Mouse (Mus musculus): ENCODE measurements around the gene Casc3. TPM values are rescaled to one million over a fixed set of nuclear protein-coding genes. Genes with fewer than 3 reads are reported as not detected.

The Casc3 gene
- 10 to 100 TPM; 56.7 to 59.7 TPM for total RNA-seq (2021)
- long read RNA-seq, experiment 1, transcript Casc3-204 (14 exons, 3,741 nt), result major isoform, 33 of 55 reads
- long read RNA-seq, experiment 1, partial matches to known transcripts, result 10 of 55 reads
- long read RNA-seq, experiment 1, other reads (novel, unspliced or antisense), result 11 of 55 reads
- long read RNA-seq, experiment 2, transcript Casc3-204 (14 exons, 3,741 nt), result major isoform, 37 of 65 reads
- long read RNA-seq, experiment 2, partial matches to known transcripts, result 11 of 65 reads
- long read RNA-seq, experiment 2, other reads (novel, unspliced or antisense), result 16 of 65 reads

DNA sequence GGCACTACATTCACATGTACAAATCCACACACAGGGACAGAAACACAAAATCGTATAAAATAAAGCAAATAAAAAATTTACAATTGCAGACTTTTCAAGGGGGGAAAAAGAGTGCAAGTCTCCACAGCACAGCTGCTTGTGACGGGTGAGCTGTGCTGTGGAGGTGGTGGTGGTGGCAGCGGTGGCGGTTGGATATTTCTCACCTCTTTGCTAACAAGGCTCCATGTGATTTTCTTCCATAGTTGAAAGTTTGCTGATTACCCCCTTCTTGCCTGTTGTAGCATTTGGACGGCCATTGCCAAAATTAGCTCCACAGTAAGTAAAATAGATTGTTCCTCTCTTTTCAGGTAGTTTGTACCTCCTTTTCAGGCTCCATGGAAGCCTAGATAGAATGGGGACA, at the start of gene Casc3:
Gene Casc3, plus strand, starts transcription at position 301 of the 400 bp plus-strand sequence.
- DNase-seq (ENCODE audit: low spot score in 2 of 2), result no peak

DNA sequence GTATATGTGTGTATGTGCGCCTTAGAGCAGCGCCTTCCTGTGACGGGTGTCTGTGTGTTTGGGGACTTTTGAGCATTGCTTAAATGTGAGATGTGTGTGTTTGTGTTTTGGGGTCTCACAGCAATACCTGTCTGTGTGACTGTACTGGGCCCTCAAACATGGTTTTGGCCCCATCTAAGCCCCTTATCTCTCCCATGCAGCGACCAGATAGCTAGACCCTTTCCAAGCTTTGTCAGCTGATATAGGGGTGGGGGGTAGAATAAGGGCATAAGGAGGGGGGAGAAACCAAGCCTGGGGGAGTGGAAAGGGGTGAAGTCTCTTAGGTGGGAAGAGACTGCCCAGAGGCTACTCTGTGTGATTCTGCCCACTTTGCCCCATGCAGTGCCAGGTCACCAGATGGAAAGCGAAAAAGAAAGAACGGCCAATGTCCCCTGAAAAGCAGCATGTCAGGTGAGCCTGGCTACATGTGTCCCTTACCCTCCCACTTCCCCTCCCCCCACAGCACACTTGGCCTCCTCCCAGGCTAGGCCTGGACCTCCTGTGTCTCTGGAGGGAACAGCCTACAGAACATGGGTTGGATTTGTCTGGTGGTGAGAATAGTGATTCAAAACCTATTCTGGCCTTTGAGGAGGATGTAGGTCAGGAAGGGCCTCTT, 48.9 kb upstream of the Casc3 start:
- DNase-seq (ENCODE audit: low spot score in 2 of 2), result no peak

DNA sequence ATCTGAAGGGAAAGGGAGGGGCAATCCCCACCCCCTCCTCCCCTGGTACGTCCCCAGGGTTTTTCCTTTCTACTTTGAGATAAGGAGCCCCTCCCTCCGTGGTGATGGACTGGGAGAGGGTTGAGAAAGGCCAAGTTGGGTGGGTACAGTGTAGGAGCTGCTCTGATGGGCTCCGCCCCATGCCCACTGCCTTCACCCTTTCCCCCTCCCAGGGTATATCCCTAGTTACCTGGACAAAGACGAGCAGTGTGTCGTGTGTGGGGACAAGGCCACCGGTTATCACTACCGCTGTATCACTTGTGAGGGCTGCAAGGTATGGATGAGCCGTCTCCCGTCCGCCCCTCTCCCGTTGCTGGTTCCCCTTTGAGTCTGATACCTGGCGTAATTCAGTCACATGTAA, 48.0 kb upstream of the Casc3 start:
- DNase-seq (ENCODE audit: low spot score in 2 of 2), result no peak

DNA sequence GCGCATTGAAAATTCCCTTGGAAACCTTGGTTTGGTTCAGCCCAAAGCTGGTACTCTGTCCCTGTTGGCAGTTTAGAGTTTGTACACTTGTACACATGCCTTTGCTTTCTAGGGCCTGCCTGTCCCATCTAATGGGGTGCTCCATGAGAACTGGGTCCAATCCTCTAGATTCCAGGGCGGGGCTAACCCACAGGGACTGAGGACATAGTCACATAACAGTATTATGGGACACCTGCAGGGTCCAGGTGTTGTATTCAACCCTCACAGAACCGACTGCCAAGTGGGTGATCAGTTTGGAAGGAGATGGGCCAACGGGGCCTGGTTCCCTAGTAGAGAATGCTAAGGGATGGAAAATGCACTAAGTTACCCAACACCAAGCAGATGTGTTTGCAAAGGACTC, 42.8 kb upstream of the Casc3 start:
- DNase-seq (ENCODE audit: low spot score in 2 of 2), result no peak

DNA sequence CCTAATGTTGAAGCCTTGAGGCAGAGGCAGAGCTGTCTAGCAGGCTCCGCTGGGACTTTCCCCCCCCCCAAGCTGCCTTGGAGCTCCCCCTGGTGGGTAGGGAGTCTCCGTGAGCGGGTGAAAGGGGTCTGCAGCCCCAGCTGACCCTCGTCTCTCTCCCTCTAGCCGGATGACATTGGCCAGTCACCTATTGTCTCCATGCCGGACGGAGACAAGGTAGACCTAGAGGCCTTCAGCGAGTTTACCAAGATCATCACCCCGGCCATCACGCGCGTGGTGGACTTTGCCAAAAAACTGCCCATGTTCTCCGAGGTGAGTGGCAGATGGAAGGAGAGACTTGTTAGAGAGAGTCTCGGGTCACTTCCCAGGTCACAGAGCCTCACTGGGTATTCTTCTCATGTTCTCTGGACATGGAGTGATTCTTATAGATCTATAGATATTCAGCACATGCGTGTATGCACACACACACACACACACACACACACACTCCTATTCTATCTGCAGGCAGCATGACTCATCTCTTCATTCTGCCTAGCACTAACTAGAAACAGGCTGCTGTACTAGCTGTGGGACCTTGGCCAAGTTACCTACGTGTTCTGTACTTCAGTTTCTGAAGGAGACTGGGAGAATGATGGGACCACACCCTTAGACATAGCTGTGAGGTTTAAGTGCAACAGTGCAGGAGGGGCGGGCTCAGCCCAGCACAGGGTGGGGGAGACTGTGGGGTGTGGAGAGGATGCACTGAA, 41.8 kb upstream of the Casc3 start:
- no peak for DNase-seq (ENCODE audit: low spot score in 2 of 2)

DNA sequence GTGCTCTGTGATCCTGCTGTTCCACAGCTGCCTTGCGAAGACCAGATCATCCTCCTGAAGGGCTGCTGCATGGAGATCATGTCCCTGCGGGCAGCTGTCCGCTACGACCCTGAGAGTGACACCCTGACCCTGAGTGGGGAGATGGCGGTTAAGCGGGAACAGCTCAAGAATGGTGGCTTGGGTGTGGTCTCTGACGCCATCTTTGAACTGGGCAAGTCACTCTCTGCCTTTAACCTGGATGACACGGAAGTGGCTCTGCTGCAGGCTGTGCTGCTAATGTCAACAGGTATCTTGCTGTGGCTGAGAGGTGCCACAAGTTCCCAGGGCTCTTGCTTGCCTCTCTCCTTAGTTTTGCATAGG, 41.2 kb upstream of the Casc3 start:
- no peak for DNase-seq (ENCODE audit: low spot score in 2 of 2)

DNA sequence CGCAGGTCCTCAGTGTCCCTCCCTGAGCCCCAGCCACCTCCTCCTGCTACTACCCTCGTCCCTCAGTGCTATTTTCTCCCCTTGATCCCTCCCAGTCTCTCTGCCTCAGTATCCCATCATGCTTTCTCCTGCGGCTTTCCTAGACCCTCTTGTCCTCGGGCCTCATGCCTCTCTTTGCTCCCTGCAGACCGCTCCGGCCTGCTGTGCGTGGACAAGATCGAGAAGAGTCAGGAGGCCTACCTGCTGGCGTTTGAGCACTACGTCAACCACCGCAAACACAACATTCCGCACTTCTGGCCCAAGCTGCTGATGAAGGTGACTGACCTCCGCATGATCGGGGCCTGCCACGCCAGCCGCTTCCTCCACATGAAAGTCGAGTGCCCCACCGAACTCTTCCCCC, 40.6 kb upstream of the Casc3 start:
- no peak for DNase-seq (ENCODE audit: low spot score in 2 of 2)

DNA sequence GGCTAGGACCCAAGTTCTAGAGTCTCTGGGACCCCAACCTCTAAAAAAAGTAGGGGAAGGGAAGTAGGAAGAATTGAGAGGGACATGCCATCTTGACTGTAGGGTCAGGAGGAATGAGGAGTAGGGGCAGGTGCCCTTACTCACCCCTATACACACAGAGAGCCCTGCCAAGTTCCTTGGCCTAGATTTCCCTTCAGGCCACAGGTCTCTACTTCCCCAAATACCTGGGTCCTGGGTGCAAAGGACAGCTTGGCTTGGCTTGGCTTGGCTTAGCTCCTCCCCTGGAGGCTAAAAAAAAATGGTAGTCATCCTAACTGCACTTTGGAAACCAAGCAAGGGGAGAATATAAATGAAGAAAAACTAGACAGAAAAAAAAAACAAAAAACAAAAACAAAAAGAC, 40.0 kb upstream of the Casc3 start:
- no peak for DNase-seq (ENCODE audit: low spot score in 2 of 2)

DNA sequence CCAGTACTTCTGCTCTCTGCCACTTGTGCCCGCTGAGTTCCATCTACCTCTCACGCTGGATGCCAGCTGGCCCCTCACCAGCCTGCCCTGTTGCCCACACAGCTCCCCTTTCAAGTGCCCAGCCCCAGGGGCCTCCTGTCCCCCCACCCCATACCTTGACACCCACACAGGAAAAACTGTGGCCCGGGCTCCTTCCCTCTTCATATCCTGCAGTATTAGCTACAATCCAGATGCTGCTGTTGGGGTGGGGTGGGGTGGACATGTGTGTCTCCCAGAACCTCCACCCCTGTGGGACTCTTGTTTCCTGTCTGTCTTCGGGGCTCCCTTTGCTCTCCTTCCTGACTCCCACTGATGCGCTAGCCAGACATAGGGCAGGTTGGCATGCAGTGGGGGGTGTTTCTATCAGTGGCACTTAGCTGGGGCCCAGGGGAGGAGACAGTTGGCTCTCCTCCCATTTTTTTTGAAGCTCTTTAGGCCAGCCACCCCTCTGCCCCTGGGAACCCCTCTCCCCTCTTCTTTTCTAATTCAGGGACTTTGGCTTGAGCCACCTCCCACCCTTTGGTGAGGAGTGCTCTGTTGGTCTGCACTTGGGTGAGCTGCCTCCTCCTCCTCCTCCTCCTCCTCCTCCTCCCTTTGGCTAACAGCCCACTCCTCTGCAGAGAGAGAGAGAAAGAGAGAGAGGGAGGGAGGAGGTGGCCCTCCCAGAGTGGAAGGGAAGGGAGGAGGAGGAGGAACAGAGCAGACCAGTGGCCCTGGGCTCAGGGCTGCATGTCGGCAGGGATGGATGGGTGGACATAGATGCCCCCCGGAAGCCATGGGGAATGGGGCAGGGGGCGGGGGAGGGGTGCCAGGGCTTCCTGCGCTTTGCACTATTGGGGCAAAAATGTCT, 39.0 kb upstream of the Casc3 start:
- no peak for DNase-seq (ENCODE audit: low spot score in 2 of 2)

DNA sequence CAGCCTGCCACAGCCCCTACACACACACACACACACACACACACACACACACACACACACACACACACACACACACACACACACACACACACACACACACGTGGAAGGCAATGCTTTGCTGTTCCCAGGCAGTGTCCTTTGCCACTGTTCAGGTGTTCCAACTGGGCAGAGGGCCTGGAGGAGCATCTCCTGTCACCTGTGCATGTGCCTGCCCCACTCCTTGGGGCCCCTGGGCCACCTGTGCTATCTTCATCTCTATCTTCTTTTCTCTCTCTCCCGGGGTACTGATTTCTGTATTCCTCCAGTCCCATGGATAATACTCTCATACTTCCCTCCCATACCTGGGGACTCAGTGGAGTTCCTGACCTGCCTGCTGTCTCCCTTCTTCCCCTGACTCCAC, 38.4 kb upstream of the Casc3 start:
- no peak for DNase-seq (ENCODE audit: low spot score in 2 of 2)

DNA sequence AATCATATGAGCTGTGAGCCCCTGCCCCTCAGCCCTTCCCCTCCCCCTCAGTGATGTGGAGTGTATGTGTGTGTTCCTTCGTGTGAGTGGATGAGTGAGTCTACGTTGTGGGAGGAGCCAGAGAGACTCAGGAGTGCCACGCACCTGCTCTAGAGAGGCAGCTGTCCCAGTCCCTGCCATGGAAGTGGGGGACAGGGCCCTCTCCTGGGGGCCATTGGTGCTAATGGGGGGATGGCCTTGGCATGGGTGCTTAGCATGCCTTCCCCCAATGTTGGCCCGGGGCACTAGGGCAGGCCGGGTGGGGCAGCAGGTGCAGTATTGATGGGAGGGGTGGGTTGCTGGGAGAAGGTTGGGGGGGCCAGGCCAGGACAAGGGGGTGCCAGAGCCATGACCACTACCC, 37.9 kb upstream of the Casc3 start:
- DNase-seq (ENCODE audit: low spot score in 2 of 2), result no peak

DNA sequence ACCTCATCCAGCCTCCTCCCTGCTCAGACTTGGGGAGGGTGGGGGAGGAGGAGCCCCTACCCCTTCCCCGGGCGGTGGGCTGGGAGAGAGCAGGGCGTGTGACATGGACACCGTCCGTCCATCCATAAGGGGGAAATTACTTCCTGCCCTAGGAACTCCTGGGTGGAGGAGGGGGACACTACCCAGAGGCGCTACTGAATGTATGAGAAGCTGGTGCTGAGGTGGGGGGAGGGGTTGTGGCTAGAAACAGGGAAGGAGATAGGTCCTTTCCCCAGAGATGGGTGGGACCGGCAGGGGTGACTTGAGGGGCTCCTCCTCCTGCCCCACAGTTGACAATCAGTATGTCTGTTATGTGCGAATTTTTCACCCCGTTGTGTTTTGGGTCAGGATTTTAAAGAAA, 37.4 kb upstream of the Casc3 start:
- DNase-seq (ENCODE audit: low spot score in 2 of 2), result no peak

DNA sequence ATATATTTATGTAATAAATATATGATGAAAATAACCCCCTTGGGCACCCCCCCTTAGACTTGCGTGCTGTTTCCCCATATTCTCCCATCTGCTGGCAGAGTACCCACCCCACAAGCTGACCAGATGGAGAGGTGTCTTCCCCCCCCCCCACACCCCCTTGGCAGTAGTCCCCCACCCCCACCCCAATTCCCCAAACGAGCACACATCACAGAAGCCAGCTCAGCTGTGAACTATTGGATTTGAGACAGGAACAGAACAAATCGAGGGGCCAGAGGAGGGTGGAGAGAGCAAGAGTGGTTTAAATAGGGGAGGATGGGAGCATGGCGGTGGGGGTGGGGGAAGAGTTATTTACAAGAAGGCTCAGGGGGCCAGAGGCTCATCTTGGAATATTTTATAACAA, 37.0 kb upstream of the Casc3 start:
- no peak for DNase-seq (ENCODE audit: low spot score in 2 of 2)

DNA sequence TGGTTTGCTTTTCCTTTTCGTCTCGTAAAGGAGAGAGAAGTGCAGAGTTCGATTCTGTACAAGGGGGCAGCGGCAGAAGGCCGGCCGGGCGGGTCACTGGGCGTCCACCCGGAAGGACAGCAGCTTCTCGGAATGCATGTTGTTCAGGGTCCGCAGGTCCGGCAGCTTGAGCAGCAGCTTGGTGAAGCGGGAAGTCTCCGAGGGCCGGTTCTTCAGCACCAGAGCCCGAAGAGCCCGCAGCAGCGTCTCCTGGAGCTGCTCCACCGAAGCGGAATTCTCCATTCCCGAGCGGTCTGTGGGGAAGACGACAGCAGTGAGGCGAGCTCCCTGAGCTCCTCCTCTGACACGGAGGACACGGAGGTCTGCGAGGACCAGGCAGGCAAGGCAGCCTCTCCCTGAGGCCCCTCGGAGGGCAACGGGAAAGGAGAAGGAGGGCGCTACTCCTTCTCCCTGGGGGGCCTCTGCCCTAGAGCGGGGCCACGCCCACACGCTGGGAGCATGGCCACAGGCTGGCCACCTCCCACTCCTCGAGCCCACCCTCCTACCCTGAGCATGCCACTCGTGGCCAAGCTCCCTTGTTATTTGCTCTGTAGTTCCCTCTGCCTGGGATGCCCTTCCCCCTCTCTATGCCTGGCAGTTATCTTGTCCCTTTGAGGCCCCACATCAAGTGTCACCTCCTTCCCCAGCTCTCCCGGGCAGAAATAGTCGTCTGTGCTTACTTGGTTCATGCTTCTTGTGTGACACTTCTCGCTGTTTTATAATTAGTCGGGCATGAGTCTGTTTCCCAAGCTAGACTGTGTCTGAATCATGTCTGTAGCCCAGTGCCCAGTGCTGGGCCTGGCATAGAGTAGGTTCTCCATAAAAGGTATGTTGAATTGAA, 36.3 kb upstream of the Casc3 start:
- DNase-seq (ENCODE audit: low spot score in 2 of 2), result no peak

DNA sequence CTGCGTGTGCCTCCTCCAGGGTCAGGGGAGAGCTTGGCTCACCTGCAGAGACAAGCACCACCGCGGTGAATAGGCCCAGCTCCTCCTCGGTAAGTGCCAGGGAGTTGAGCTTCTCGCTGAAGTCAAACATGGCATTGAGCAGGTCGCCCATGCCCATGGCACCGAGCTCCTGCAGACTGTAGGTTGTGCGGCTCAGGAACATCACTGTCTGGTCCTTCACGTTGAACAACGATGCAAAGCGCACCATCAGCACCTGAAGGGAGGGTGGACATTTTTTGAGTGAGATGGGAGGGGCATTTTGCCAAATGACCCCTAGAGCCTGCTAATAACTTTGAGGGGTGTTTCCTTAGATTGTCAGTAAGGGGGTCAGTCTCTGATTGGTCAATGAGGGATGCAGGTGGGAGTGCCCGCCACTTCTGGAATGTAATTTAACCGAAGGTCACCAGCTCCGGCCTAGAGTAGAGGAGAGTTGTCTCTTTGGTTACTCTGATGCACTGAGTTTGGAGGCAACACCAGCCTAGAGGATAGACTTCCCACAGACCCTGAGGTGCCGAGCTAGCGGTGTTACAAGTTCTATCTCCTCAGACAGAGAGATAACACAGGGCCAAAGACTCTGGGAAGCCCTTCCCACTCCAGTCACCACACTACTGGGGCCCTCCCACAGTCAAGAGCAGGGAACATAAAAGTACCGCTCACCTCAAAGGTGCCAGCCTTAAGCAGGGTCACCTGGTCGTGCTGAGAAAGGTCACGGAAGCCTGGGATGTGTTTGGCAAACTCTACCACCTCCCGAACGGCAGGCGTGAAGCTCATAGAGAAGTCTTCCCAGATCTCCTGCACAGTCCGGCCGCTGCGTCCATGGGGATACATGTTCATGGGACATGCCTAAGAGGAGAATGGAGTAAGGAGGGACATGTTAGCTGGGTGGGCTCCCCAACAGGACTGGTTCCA, 35.4 kb upstream of the Casc3 start:
- DNase-seq (ENCODE audit: low spot score in 2 of 2), result no peak

DNA sequence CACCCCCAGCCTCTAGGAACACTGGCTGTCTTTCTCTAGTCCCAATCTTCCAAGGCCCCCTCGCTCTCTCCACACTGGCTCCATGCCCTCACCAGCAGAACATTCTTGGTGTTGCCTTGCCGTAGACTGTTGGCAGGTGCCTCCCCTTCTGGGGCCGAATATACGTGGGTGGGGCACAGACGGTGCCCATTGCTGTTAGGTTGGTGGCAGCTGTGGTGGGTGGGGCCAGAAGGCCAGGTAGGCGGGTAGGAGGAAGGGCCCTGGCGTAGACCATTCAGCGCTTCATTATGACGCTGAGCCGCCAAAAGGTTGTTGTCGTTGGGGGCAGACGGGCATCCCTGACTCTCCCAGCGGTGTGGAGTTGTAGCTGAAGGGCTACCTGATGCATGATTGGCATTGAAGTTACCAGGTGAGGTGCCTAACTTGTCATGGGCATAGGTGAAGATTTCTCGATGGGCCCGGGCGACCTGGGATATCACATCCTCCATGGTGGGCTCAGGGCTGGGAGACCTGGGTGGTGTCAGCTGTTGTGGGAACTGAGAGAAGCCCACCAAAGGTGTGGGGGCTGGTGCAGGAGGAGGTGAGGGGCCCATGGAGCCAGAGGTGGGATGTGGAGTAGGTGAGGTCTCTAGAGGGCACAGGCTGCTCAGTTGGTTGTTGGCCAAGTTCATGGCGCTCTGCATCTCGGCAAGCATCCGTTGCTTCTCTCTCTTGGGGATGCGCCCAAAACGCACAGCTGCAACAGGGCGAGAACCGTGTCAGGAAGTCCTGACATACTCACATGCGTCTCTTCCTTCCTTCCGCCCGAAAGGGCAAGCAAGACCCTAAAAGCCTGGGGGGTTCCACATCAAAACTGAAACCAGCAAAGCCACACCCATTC, 34.4 kb upstream of the Casc3 start:
- DNase-seq (ENCODE audit: low spot score in 2 of 2), result peak in 1 of 2 experiments; percentile 63

DNA sequence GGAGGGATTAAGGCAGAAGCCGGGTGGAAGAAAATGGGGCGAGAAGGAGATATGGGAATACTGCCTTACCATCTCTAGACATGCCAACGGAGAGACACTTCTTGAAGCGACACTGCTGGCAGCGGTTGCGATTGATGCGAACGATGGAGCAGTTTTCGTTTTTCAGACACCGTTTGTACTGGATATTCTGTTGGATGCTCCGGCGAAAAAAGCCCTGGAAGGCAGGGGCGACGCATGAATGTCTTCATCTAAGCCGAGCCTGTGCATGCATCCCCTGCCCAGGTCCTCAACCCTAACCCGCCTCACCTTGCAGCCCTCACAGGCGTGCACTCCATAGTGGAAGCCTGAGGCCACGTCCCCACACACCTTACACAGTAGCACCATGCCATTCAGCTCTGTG, 33.6 kb upstream of the Casc3 start:
- DNase-seq (ENCODE audit: low spot score in 2 of 2), result no peak

DNA sequence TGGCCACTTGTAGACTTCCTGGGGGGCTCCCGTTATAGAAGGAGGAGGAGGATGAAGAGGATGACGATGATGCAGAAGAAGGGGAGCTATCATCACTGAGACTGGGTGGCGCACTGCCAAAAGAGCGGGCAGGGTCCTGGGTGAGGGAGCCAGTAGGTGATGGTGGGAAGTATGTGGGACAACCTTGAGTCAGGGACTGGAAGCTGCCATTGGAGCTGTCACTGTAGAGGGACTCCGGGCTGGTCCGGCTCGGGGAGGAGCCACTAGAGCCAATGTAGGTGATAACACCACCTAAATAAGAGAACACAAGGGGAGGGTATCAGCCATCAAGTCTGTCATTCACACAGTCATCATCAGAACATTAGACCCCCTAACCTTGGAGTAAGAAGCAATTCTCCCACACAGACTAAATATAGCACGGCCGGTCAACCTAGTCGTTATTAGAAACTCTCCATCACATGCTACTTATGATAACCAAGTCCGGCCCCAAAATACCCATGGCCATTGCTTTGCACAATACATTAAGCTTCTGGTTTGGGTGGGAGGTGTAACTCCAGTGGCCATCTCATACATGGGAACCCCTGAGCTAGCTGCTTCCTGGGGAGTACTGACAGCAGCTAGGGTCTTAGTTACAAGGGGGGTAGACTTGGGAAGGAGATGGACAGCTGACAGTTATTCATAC, 32.7 kb upstream of the Casc3 start:
- DNase-seq (ENCODE audit: low spot score in 2 of 2), result no peak
